Mouse (Mus musculus) T-cell, adult 2 months (primary cell): ENCODE measurements around the gene Tmem63b.
"Not testable (repeated sequence)": the region's sequence is repeated elsewhere in the genome, so short reads cannot be mapped to it uniquely, and the experiment has no call there.

Experiments
- DNase-seq: peaks from one replicate; pipeline ENCODE4 v3.0.0; 2022; ENCODE audit warnings: low spot score

Tmem63b gene

GRCm38 (mm10) chr17:45671821-45672220, 14.9 kb downstream of the Tmem63b start:
- no peak for DNase-seq

DNA sequence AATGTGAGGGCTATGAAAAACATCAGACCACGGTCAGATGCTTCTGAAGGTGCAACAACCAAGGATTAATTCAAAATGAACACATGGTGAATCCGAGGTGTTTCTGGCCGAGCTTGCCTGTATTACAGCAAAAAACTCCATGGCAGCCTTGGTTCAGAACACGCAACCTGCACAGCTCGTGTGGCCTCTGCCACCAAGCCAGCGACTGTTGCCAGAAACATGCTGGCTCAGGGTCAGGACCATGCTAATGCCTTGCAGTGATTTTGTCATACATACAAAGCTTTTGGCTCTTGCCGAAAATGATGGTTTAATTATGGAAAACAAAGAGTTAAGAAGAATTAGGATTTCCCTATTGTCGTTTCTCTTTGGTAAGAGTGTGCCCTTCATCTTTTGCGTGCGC, 18.7 kb downstream of the Tmem63b start:
- DNase-seq: no peak

- no peak for DNase-seq
Measured at GRCm38 (mm10) chr17:45667481-45667880, 19.2 kb downstream of the Tmem63b start.

DNA sequence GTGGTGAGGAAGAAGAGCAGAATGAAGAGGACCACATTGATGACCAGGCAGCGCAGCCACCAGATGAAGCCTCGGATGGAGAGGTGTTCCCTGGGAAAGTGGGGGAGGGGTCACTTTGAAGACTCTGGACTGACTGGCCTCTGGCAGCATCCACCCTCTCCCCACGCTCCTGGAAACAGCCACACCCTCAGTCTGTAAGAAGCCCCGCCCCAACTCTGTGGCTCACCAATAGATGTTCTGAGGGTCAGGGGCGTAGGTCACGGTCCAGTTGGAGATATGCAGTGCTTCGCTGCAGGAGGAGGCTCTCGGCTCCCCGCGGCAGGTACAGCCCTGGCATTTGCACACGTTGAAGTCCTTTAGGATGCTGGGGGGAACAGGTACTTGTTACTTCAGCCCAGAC, 20.6 kb downstream of the Tmem63b start:
- DNase-seq: no peak

GRCm38 (mm10) chr17:45664608-45665007, 22.1 kb downstream of the Tmem63b start:
- DNase-seq: no peak

DNA sequence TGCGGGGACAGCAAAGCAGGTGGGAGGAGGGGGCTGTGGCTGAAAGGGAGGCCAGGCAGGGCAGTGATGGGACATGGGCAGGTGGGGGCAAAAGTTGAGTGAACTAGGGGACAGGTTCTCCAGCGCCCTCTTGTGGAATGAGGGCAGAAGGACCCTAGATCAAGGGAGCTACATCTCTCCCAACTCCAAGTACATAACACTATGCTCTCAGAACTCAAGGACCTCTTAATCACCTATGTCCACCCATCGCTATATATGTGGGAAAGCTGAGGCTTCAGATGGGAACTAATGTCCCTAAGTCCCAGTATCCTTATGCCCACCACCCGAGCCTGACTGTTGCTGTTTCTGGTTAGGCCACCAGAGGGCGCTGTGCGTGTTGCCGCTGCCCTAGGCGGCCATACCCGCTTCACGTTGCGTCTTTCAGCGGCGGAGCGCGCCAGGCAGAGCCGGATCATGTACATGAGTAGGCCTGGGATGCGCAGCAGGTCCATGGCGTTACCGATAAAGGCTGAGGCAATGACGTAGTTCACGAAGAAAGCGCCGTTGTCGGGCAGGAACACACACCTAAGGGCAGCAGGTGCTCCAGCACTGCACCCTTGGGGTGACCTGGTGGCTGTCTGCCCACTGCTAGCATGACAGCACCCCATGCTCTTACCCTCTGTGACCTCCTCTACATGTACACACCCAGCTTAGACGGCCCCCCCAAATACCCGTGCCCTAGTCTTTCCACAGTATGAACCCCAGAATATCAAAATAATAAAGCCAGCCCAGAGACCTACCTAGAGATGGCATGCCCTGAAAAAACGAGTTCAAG, 23.4 kb downstream of the Tmem63b start:
- DNase-seq: peak; percentile 71

DNA sequence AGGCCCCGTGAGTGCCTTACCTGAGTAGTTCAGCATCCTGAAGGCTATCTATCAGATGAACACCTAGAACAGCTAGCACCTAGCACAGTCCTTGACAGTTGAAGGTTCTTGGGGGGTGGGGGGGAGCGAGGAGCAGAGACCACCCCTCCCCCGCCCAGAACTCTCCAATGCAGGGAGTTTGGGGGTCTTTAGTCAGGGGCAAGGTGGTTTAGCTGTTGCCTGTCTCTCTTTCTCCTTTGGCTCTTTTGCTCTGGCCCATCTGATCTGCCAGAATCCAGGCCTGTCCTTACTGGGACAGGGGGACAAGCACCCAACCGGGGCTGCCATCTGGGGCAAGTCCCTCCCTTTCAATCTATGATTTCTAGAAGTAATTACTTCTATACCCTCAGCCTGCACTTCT, 27.5 kb downstream of the Tmem63b start, which contains the start of gene Capn11:
Capn11 (minus strand) TSS at position 101 of the 400 bp plus-strand sequence.
- DNase-seq: no peak

DNA sequence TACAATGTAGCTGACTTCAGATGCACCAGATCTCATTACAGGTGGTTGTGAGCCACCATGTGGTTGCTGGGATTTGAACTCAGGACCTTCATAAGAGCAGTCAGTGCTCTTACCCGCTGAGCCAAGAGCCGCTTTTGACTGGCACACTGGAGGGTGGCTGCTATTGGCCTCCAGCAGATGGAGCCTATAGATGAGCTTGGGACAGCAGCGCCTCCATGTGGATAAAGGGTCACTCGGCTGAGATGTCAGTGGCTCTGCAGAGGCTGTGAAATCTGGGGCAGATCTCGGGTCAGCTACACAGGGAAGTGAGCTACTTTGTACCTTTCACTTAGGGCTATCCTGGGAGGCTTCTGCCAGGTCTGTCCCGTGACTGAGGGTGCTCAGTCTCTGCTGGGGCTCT, 30.9 kb downstream of the Tmem63b start:
- DNase-seq: no peak

DNA sequence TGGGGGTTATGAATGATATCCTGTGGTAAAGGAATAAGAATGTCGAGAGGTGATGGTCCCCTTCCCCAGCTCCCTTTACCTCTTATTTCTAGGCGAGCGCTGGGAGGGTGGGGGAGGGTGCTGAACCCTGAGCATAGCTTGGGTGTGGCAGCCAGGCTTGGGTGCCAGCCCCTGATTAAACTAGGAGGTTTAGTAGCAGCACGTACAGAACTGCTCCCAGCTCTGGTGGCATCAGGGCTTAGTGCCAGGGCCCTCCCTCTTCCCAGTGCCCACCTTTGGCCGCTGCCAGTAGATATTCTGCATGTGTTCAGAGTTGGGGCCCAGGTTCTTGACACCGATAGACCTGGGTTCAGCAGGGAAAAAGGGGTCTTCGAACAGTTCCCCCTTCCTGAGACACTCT, 33.5 kb downstream of the Tmem63b start:
- DNase-seq: no peak

DNA sequence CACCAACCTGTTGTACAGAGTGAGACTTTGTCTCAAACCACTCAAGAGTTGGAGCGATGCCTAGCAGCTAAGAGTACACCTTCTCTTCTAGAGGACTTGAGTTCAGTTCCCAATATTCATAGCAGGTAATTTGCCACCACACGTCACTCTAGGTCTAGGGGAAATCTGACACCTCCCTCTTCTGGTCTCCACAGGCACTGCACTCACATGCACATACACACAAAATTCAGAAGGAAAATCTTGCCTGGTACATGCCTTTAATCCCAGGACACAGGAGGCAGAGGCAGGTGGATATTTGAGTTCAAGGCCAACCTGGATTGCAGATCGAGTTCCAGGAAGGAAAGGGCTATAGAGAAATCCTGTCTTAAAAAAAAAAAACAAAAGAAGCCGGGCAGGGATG, 42.5 kb downstream of the Tmem63b start:
- no peak for DNase-seq

- peak; percentile 59 for DNase-seq
Measured at GRCm38 (mm10) chr17:45642701-45643100, 44.0 kb downstream of the Tmem63b start.

DNA sequence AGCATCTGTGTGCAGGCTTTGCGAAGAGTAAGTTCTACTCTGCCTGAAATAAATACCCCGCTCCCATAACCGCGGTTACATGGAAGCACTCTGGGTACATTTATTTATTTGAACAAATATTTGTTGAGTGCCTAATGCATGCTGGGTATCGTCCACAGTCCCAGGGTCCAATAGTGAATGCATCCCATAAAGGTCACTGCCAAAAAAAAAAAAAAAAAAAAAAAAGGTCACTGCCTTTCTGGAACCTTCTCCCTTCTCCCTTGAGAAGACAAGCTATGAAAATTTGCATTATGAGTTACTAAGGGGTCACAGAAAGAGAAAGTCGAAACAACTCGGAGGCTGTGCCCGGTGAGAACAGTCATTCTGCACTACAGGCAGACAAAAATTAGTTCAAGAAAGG, 44.7 kb downstream of the Tmem63b start:
- DNase-seq: no peak

GRCm38 (mm10) chr17:45638596-45639295, 48.0 kb downstream of the Tmem63b start:
- no peak for DNase-seq

- DNase-seq: no peak
Measured at GRCm38 (mm10) chr17:45634033-45634432, 52.7 kb downstream of the Tmem63b start.

DNA sequence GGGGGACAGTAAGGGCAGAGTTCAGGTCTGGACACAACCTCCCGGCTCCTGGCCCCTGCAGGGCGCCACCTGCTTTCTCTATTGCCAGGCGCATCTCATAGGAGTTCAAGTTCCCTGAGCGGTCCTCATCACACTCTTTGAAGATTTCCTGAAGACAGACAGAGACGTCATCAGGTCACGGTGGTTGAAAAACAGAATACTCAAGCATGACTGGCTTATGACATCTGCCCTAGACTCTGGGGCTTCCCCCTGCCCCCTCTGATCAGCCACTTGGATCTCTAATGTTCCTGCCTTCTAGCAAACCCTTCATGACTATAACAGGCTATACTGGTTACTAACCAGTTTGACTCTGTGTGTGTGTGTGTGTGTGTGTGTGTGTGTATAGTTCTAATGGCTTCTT, 54.8 kb downstream of the Tmem63b start:
- DNase-seq: peak; percentile 34

DNA sequence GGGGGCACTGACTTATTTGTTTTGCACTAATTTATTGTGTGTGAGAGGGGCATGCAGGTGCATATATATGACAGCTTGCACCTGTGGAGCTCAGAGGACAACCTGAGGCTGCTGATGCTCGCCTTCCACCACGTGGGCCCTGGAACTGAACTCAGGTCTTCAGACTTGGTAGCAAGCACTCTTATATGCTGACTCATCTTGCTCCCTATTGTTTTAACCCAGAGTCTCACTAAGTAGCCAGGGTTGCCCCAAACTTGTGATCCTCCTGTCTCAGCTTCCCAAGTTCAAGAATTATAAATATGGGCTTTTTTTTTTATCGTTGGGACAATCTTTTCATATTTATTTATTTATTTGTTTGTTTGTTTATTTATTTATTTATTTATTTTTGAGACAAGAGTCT, 55.7 kb downstream of the Tmem63b start:
- DNase-seq: no peak

GRCm38 (mm10) chr17:45629861-45630694, 56.6 kb downstream of the Tmem63b start:
- peak; percentile 49 for DNase-seq

GRCm38 (mm10) chr17:45628885-45629855, 57.5 kb downstream of the Tmem63b start:
- DNase-seq: no peak

DNA sequence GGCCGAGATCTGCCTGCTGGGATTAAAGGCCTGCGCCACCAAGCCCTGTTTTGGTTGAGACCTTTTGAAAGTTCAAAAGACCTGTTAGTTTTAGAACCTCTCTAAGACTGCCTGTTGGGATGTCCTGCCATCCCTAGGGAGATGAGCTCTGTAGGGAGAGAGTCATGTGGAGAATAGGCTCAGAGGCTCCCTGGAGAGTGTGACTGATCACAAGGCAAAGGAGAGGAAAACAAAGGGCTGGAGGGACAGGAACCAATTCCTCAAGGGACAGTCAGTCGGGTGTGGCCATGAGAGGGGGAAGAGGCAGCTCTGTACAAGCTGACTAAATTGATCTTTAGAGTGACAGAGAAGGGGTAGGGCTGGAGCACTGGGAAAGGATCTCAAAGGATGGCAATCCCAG, 58.5 kb downstream of the Tmem63b start:
- DNase-seq: no peak

GRCm38 (mm10) chr17:45626577-45627134, 60.0 kb downstream of the Tmem63b start:
- peak; percentile 67 for DNase-seq

- DNase-seq: not testable (repeated sequence)
Measured at GRCm38 (mm10) chr17:45623425-45623824, 63.3 kb downstream of the Tmem63b start.
